Mouse (Mus musculus): Measurements from ENCODE around the gene Elmod3.
"Not testable (repeated sequence)": the region's sequence is repeated elsewhere in the genome, so short reads cannot be mapped to it uniquely, and the experiment has no call there.

Gene Elmod3

GRCm38 (mm10) chr6:72567508-72567907, 30.7 kb downstream of the Elmod3 start:
- peak; percentile 45 for DNase-seq

- DNase-seq = peak; percentile 92
These were observed 32.2 kb downstream of the Elmod3 start for GRCm38 (mm10) chr6:72566044-72566443.

DNA sequence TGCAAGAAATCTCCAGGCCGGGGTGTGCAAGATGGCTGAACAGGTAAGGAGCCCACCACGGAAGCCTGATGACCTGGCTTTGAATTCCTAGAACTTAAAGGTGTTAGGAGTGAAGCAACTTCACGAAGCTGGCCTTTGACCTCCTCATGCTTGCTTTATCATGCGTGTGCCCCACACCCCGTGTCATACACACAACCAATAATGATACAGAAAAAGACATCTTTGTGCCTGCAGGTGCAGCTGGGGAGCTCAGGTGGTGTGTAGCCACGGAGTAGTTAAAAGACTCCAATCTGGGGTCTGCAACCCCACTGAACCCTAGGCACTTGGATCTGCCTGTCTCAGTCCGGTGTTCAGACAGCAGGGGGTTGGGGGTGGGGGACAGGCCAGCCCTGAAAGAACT, 32.7 kb downstream of the Elmod3 start:
- no peak for DNase-seq

- peak; percentile 53 for DNase-seq
These were observed 35.3 kb downstream of the Elmod3 start for GRCm38 (mm10) chr6:72562894-72563293.

GRCm38 (mm10) chr6:72562486-72562885, 35.7 kb downstream of the Elmod3 start:
- no peak for DNase-seq

DNA sequence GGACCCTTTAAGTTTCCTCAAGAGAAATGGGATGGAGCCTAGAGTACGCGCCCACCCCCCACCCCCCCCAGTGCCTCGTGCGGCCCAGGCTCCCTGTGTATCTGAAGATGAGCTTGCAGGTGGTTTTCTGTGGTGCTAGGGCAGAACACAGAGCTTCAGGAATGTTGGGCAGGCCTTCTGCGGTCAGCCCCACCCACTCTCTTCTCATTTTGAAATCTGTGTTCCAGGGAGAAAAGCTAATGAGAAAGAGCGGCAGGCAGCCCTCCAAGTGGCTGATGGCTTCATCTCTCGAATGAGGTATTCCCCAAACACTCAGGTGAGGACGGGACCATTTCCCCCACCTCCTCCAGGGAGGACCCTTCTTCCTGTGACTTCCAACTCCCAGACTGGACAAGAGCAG, 37.4 kb downstream of the Elmod3 start:
- DNase-seq = no peak

GRCm38 (mm10) chr6:72553079-72553412, 45.2 kb downstream of the Elmod3 start:
- no peak for DNase-seq

GRCm38 (mm10) chr6:72552171-72553078, 45.8 kb downstream of the Elmod3 start:
- peak; percentile 68 for DNase-seq

DNA sequence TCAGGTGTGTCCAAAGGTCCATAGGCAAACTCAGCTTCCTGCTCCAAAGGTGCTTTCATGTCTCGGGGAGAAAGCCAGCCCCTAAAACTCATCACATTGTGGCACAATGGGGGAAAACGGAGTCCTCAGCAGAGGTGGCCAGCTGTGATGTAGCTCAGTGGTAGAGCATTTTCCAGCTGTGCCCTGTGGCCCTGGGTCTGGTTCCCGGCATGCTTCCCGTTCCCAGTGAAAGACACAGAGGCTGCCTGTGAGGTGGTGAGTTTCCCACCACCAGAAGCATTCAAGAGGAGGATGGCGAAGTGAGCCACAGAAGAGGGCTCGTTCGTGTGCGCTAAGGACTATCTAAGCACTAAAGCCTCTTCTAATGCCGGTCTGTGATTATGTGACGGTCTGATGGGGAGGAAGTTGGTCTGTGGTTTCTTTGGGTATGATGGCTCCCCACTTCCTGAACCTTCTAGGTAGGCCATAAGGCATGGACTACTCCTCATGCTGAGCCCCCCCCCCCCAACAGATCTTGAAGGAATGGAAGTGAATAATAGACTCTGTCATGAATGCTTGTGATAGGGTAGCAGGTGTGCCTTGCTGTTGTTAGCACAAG, 47.6 kb downstream of the Elmod3 start:
- DNase-seq = no peak

DNA sequence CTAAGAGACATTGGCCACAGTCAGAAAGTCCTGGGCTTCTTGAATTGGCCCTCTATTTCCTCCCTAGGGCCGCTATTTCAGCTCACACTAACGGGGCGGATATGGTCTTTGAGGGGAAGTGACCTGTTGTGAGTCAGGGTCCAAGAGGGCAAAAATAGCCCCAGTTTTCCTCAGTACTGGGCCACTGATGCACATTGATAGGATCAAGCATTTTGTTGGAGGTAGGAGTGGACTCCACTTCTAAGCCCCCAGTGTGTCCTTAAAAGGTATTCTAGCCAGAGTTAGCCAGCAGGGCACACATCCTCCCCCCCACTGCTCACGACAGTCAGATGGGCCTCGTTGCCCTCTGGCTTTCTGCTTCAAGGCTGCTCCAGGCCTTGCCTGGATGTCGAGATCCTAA, 48.2 kb downstream of the Elmod3 start:
- DNase-seq = no peak

GRCm38 (mm10) chr6:72549041-72549580, 49.1 kb downstream of the Elmod3 start:
- DNase-seq = no peak

DNA sequence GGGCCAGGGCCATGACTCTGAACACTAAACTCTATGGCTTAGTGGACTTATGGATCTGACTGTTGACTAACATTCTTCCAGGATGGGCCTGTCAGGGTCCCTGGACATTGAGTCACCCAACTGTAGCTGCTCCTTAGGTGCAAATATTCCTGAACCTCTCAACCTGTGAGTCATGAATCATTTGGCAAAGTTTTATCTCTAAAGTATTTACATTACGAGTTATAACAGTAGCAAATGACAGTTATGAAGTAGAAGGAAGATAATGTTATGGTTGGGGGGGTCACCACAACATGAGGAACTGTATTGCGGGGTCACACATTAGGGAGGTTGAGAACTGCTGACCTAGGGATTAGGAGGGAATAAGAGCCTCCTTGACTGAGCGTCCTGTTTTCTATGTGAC, 50.4 kb downstream of the Elmod3 start:
- no peak for DNase-seq

DNA sequence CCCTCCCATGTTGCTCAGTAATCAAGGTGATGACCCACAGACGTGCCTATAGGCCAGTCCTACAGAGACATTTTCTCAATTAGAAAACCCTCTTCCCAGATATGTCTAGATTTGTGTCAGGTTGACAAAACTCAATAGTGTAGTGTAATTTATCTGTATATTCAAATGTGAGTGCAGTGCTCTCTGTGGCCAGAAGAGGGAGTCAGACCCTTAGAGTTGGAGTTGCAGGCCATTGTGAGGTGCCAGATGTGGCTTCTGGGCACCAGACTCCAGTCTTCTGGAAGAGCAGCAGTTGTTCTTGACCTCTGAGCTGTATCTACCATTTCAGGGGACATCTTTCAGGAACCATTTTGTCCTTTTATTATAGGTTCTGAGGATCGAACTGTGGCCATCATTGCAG, 51.1 kb downstream of the Elmod3 start:
- DNase-seq = no peak

GRCm38 (mm10) chr6:72545377-72545776, 52.8 kb downstream of the Elmod3 start:
- no peak for DNase-seq

DNA sequence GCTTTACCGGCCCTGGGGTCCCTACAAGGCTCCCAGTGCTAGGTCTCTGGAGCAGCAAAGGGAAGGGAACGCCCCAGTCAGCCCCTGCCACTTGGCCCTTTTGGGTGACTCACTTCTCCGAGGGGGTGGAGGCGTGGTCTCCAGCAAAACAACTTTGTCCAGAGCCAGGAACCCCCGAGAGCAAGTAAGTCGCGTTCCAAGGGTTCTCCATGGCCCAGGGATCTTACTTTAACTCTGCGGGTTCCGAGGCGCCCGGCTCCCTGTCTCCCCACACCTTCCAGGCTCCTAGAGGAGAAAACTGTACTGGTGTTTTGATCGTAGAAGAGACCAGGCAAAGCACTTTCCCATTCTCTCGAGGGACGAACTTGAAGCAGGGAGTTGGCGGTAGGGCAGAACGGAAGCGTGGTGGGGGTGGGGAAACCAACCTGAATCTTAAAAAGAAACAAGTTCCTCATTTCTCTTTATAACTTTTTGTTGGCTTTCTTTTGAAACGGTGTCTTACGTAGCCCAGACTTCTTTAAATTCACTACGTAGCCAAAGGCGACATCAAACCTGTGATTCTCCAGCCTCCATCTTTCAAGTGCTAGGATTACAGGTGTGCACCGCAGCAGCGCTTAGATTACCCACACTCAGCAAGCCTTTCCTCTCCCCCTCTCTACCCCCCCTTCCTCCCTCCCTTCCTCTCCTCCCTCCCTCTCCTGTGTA, 53.8 kb downstream of the Elmod3 start, which contains the start of gene Capg:
Gene Capg (plus strand): TSS at position 109 of the 705 bp plus-strand sequence.
- DNase-seq = peak; percentile 62

GRCm38 (mm10) chr6:72543265-72543850, 54.9 kb downstream of the Elmod3 start:
- peak; percentile 37 for DNase-seq

DNA sequence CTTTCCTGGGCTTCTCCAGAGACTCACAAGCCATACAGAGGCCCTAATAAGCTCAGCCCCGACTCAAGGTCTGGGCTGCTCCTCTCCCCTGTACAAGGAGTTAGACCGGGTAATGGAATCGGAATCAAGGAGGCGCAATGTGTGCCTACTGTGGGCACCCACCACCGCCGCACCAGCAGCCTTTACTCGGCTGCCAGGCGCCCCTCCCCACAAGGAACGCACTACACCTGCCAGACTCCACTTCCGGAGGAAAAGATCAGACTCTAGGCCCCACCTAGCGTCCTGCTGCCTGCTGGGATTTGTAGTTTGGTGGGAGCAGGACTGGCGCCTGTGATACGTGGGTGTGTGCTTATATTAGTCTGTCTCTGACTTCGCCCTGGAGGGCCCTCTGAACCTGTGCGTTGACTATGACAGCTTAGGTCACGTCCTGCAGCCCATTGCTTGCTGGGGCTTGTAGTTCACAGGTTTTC, 59.6 kb downstream of the Elmod3 start:
- peak; percentile 88 for DNase-seq

- no peak for DNase-seq
These were observed 60.2 kb downstream of the Elmod3 start for GRCm38 (mm10) chr6:72537998-72538500.

- DNase-seq = peak; percentile 85
These were observed 63.0 kb downstream of the Elmod3 start for GRCm38 (mm10) chr6:72535165-72535564.

GRCm38 (mm10) chr6:72534035-72534809, 64.0 kb downstream of the Elmod3 start:
- peak; percentile 69 for DNase-seq

DNA sequence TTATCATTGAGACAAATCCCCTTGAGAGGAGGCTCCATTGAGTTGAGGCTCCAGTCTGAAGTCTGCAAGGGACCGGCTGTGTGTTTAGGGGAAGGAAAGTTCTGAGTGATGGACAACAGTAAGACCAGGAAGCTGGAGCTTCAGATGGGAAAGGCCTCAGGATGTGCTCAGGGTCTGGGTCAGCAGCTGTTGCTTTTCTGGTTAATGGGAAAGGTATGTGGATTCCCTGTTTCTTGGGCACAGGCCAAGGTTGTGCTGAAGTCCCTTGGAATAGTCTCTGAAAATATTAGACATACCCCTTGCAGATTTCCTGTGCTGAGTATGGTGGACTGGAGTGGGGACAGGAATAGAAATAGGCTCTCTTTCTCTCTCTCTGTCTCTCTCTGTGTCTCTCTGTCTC, 64.7 kb downstream of the Elmod3 start:
- DNase-seq = not testable (repeated sequence)

GRCm38 (mm10) chr6:72532580-72532979, 65.6 kb downstream of the Elmod3 start:
- DNase-seq = no peak
